Mouse (Mus musculus): ENCODE data around the gene Gm29735. TPM values are rescaled to one million over a fixed set of nuclear protein-coding genes. Genes with fewer than 3 reads are reported as not detected.
"Not testable (repeated sequence)": the region's sequence is repeated elsewhere in the genome, so short reads cannot be mapped to it uniquely, and the experiment has no call there.

The Gm29735 gene
- polyA plus RNA-seq, 1 experiment from 2014 or later, result not detected

DNA sequence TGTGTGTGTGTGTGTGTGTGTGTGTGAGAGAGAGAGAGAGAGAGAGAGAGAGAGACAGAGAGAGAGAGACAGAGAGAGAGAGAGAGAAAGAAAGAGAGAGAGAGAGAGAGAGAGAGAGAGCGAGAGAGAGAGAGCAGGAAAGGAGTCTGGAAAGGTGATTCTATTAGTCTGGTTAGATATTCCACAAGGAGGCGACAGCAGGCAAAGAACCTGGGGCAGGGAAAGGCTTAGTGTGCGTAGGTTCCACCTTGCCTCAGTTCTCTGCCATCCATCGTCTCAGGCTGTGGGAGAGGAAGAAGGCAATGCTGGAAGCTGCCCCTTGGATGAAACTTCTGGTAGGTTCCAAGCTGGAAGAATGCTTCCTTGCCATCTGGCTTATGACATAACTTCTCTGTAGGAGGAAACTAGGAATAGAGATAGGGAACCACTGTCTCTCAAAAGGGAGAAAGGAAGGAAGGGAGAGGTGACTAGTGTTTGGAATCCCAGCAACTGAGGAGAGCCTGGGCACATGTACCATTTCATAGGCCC, 11.4 kb downstream of the Gm29735 start:
- Histone ChIP-seq H3K36me3 (ENCODE audit: inconsistent target) (no peaks in the 10 kb centered on the region), H3K79me2 (ENCODE audit: inconsistent target) (no peaks in the 10 kb centered on the region), H3K4me3 (ENCODE audit: inconsistent target) (no peak overlapping the region), H3K27ac (no peak overlapping the region)
- 86% methylated on average over 4 of the region's 4 CpGs for WGBS (ENCODE audit: missing documents)

DNA sequence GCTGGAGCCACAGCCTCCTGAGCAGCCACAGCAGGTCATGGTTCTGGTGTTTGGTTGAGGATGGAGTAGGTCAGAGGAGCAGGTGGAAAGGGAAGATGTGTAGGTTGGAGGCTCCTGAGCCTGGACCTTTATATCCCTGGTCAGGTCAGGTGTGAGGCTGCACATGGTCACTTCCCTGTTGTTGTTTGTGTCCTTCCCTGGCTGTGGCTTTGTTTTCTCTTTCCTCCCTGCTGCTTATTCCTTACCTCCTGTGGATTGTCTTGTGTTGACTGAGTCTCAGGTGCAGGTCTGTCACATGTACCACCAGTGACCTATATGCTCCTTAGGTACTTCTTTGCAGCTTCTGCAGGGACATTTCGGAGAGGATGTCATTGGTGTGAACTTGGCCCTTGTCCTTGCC, 12.4 kb downstream of the Gm29735 start, which contains the start of gene Gm45337:
Gene Gm45337, minus strand, starts transcription at position 101 of the 400 bp plus-strand sequence.
- H3K79me2 ChIP-seq (ENCODE audit: inconsistent target), result no peaks in the 10 kb centered on the region
- H3K36me3 ChIP-seq (ENCODE audit: inconsistent target), result no peaks in the 10 kb centered on the region
- 100% methylated on average over 1 of the region's 1 CpGs for WGBS (ENCODE audit: missing documents)

DNA sequence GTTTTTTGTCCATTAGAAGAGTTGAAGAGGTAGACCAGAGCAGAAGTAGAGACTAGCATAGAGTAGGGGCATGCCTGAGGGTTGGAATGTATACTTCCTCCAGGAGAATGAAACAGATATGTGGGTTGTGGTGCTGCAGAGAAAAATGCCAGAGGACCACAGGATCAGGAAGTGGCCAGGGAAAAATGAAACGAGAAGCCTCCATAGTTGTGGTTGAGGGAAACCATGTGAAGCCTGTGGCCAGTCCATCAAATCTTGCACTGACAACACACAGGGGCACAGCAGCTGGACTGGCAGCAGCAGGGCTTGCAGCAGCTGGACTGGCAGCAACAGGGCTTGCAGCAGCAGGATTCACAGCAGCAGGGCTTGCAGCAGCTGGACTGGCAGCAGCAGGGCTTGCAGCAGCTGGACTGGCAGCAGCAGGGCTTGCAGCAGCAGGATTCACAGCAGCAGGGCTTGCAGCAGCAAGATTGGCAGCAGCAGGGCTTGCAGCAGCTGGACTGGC, 13.4 kb downstream of the Gm29735 start:
- not testable (repeated sequence) for H3K36me3 ChIP-seq (ENCODE audit: inconsistent target); H3K79me2 ChIP-seq (ENCODE audit: inconsistent target); H3K4me3 ChIP-seq (ENCODE audit: inconsistent target); H3K27ac ChIP-seq
- WGBS (ENCODE audit: missing documents), result 0% methylated on average over 1 of the region's 1 CpGs

More for the DNA sequence above, 12.4 kb downstream of the Gm29735 start, which contains the start of gene Gm45337:
- H3K27ac ChIP-seq, result no peak within 1 kb of the TSS
- no peak within 1 kb of the TSS for H3K4me3 ChIP-seq (ENCODE audit: inconsistent target)

DNA sequence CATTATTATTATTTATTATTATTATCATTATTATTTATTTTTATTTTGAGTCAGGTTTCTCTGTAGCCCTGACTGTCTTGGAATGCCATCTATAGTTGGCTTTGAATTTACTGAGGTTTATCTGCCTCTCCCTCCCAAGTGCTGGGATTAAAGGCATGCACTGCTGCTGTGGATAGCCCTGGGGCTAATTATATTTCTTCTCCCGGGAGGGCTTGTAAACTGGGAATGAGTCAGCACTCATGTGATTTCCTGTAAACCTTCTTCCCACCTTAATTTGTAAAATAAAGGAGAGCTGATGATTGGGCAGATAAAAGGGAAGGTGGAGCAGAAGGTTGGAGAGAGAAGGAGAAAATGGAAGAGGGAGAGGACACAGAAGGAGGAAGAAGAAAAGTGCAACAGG, 16.2 kb downstream of the Gm29735 start:
- H3K4me3 ChIP-seq (ENCODE audit: inconsistent target), result no peak overlapping the region
- no peak overlapping the region for H3K27ac ChIP-seq
- 25% methylated on average over 1 of the region's 1 CpGs for WGBS (ENCODE audit: missing documents)
- H3K36me3 ChIP-seq (ENCODE audit: inconsistent target), result no peaks in the 10 kb centered on the region
- no peaks in the 10 kb centered on the region for H3K79me2 ChIP-seq (ENCODE audit: inconsistent target)

DNA sequence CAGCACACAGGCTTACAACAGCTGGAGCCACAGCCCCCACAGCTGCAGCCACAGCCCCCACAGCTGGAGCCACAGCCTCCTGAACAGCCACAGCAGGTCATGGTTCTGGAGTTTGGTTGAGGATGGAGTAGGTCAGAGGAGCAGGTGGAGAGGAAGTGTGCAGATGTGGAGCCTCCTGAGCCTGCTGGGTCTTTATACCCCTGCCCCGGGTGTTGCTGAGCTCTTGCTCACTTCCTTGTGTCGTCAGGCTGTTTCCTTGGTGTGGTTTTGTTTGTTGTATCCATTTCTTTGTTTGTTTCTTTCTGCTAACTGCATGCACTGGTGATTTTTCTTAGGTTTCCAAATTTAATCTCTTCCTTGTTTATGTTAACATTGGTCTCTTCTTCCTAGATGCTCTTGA, 21.0 kb downstream of the Gm29735 start, which contains the start of gene Gm39115:
Gene Gm39115, minus strand, starts transcription at position 101 of the 400 bp plus-strand sequence.
- not testable (repeated sequence) for H3K79me2 ChIP-seq (ENCODE audit: inconsistent target); H3K4me3 ChIP-seq (ENCODE audit: inconsistent target); H3K36me3 ChIP-seq (ENCODE audit: inconsistent target); H3K27ac ChIP-seq
- WGBS (ENCODE audit: missing documents), result 0% methylated on average over 2 of the region's 2 CpGs

DNA sequence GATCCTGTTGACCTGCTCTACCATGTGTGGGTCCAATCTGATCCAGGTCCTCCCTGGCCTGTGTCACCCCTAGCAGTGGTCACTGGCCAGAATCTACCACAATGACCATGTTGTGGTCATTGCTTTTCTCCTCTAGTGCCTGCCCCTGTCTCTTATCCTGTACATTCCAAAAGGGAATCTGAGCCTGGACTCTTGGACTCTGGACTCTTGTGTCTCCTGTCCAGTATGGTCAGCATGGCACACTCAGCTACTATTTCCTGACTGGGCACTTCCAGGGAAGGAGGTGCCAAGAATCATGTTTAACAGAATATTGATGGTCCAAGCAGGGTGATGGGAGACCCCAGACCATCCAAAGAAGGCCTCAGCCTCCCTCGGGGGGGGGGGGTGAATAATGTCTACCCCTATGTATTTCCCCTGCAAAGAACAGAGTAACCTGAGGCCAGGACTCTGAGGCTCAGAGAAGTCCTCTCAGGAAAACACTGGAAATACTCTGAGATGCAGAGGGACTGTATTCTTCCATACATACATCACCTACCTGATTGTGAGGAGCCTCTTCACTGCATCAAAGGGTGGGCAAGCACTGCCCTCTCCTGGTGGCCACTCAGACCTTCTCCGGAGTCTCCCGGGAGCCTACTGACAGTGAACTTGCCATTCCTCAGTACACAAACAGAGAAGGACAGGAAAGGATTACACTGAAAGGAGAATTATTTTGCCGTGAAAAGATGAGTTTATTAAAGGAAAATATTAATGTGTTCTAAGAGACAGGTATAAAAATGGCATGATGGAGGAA, 22.5 kb downstream of the Gm29735 start:
- 59% methylated on average over 4 of the region's 4 CpGs for WGBS (ENCODE audit: missing documents)
- no peak overlapping the region for H3K4me3 ChIP-seq (ENCODE audit: inconsistent target)
- H3K36me3 ChIP-seq (ENCODE audit: inconsistent target), result no peaks in the 10 kb centered on the region
- no peaks in the 10 kb centered on the region for H3K79me2 ChIP-seq (ENCODE audit: inconsistent target)
- H3K27ac ChIP-seq, result no peak overlapping the region

DNA sequence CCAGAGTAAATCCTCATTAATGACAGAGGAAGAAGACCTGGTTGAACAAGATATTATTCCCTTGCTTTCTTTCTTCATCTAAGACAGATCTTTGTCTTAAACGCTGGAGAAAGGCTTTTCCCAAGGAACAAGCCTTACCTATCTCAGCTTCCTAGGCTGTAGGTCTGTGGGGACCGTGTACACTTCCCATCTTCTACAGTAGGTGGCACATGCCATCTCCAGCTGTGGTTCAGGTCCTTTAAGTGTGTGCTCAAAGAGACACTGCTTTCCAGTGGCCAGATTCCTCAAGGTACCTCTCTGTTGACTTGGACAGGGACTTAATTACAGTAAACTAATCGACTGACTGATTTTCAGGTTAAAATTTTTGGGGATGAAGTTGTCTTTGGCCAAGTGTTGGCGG, 28.1 kb downstream of the Gm29735 start:
- WGBS (ENCODE audit: missing documents), result 52% methylated on average over 4 of the region's 4 CpGs
- Histone ChIP-seq H3K36me3 (ENCODE audit: inconsistent target) (no peaks in the 10 kb centered on the region), H3K79me2 (ENCODE audit: inconsistent target) (no peaks in the 10 kb centered on the region), H3K4me3 (ENCODE audit: inconsistent target) (no peak overlapping the region), H3K27ac (no peak overlapping the region)

DNA sequence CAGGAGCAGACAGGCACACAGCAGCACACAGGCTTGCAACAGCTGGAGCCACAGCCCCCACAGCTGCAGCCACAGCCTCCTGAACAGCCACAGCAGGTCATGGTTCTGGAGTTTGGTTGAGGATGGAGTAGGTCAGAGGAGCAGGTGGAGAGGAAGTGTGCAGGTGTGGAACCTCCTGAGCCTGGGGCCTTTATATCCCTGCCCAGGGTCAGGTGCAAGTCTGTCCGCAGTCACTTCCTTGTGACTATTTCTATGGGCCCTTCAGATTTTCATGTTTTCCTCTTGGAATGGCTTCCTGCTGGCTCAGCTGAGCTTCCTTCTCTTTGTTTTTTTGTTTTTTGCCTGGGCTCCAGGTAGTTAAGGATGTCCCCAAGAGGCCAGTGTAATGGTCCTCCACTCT, 36.3 kb downstream of the Gm29735 start, which contains the start of gene Gm45618:
Gene Gm45618, minus strand, starts transcription at position 101 of the 400 bp plus-strand sequence.
- 90% methylated on average over 1 of the region's 1 CpGs for WGBS (ENCODE audit: missing documents)
- not testable (repeated sequence) for H3K27ac ChIP-seq; H3K4me3 ChIP-seq (ENCODE audit: inconsistent target); H3K79me2 ChIP-seq (ENCODE audit: inconsistent target); H3K36me3 ChIP-seq (ENCODE audit: inconsistent target)

DNA sequence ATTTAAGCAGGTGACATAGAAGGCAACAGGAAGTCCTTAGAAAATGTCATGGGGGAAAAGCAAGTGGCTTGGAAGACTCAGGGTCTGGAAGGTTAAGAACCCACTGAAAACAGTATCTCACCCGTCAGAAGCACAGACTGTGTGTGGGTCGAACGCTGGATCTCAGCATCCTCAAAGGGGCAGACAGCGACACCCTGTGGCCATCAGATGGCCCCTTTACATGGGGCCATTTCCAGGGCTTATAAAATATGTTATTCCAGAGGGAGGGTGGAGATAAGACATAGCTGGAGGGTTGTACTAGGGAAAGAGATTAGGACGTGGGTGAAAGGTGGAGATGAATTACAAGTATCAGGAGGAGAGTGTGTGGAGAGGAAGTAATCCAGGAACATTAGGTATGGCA, 37.3 kb downstream of the Gm29735 start:
- 20% methylated on average over 5 of the region's 5 CpGs for whole genome bisulfite sequencing (ENCODE audit: missing documents)
- no peaks in the 10 kb centered on the region for H3K36me3 ChIP-seq (ENCODE audit: inconsistent target)
- H3K27ac ChIP-seq, result no peak overlapping the region

More for the DNA sequence above, 37.3 kb downstream of the Gm29735 start:
- Histone ChIP-seq H3K4me3 (ENCODE audit: inconsistent target) (no peak overlapping the region), H3K79me2 (ENCODE audit: inconsistent target) (no peaks in the 10 kb centered on the region)

Other genes with a start within 250 kb of the Gm29735 start
- 55.0 to 65.0 TPM (median 55.4 TPM) in 3 replicates for gene Tollip, start 238.6 kb downstream of the Gm29735 start, polyA plus RNA-seq (2018)
- not detected in 3 replicates for gene Brsk2, start 207.4 kb downstream of the Gm29735 start, polyA plus RNA-seq (2018)
- gene Mob2, start 96.0 kb downstream of the Gm29735 start, polyA plus RNA-seq (2018), result 22.8 to 35.4 TPM (median 31.3 TPM) in 3 replicates
- gene Dusp8, start 61.3 kb downstream of the Gm29735 start, polyA plus RNA-seq (2018), result 0.22 to 1.2 TPM (median 0.47 TPM) in 3 replicates
- gene Gm45618, start 36.4 kb downstream of the Gm29735 start, polyA plus RNA-seq (2018), result not detected in 3 replicates
- gene Gm39115, start 21.1 kb downstream of the Gm29735 start, polyA plus RNA-seq (2018), result not detected in 3 replicates
- gene Gm45337, start 12.5 kb downstream of the Gm29735 start, polyA plus RNA-seq (2018), result not detected in 3 replicates
- gene Gm4553, start 8.6 kb upstream of the Gm29735 start, polyA plus RNA-seq (2018), result not detected in 3 replicates
- not detected in 3 replicates for gene Krtap5-2, start 18.9 kb upstream of the Gm29735 start, polyA plus RNA-seq (2018)
- not detected in 3 replicates for gene Gm10153, start 33.3 kb upstream of the Gm29735 start, polyA plus RNA-seq (2018)
- gene Krtap5-3, start 44.3 kb upstream of the Gm29735 start, polyA plus RNA-seq (2018), result not detected in 3 replicates
- gene Gm7579, start 54.7 kb upstream of the Gm29735 start, polyA plus RNA-seq (2018), result not detected in 3 replicates
- gene Krtap5-5, start 72.9 kb upstream of the Gm29735 start, polyA plus RNA-seq (2018), result not detected in 3 replicates
- gene Gm40460, start 84.0 kb upstream of the Gm29735 start, polyA plus RNA-seq (2018), result not detected in 3 replicates
- gene Gm2431, start 101.2 kb upstream of the Gm29735 start, polyA plus RNA-seq (2018), result not detected in 3 replicates
- gene Gm4559, start 117.2 kb upstream of the Gm29735 start, polyA plus RNA-seq (2018), result not detected in 3 replicates
- gene Krtap5-1, start 140.0 kb upstream of the Gm29735 start, polyA plus RNA-seq (2018), result not detected in 3 replicates
- not detected in 3 replicates for gene Krtap5-4, start 146.4 kb upstream of the Gm29735 start, polyA plus RNA-seq (2018)
- not detected in 3 replicates for gene Ifitm10, start 216.6 kb upstream of the Gm29735 start, polyA plus RNA-seq (2018)
- gene Gm49369, start 225.6 kb upstream of the Gm29735 start, polyA plus RNA-seq (2018), result 9.6 to 6,145 TPM (median 21.2 TPM) in 3 replicates
- 15,815 to 17,787 TPM (median 16,857 TPM) in 3 replicates for gene Ctsd, start 230.9 kb upstream of the Gm29735 start, polyA plus RNA-seq (2018)